Mouse (Mus musculus): ENCODE data around the gene Adgrg2. TPM values are rescaled to one million over a fixed set of nuclear protein-coding genes. Genes with fewer than 3 reads are reported as not detected.

Adgrg2 gene
- polyA plus RNA-seq, 1 experiment from 2014 or later: 3.0 TPM

DNA sequence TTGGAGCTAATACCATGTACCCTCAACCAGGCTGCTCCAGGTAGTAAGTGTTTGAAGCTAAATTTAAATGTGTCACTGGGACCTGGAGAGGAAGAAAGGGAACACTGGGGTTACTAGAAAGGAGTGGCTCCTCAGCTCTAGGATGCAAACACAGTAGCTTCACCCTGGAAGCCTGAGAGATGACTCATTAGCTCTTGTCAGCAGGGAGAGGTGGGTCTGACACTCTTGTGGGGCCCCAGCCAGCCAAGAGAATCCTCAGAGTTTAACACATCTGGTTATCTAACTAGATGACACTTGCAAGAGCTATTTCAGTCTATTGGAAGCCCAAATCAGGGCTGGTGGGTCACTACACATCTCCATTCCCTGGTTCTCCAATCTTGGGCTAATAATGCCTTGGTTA lies 50.8 kb downstream of the Adgrg2 start:
- H3K9ac ChIP-seq (replicated peaks): no peak overlapping the region
- H3K4me3 ChIP-seq (replicated peaks): no peak overlapping the region
- no peak for ATAC-seq (ENCODE audit: low FRiP score)
- no peak overlapping the region for H3K27ac ChIP-seq (replicated peaks)
- no peaks in the 10 kb centered on the region for H3K4me1 ChIP-seq
- H3K36me3 ChIP-seq: no peaks in the 10 kb centered on the region
- peaks cover 9% of the 10 kb centered on the region; the same call in 1 of the 2 replicates for H3K27me3 ChIP-seq (replicated peaks)
- no peak overlapping the region for H3K4me2 ChIP-seq
- no peaks in the 10 kb centered on the region for H3K9me3 ChIP-seq (replicated peaks)

DNA sequence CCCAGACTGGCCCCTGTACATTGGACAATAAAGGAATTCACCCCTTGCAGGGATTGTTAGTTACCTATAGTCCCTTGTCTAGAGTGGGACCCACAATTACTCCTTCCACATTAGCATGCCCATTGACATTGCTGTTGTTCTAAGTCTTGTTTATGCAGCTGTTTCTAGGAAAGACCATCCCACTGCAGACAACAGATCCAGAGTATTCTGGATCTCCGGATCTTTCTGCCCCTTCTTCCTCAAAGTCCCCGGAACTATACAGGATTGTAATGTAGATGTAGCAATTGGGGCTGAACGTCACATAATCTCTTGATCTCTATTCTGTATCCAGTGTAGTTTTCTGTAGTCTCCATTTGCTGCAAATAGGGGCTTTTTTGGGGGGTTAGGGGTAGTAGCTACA lies 57.9 kb downstream of the Adgrg2 start:
- H3K27me3 ChIP-seq (replicated peaks): peaks cover 3% of the 10 kb centered on the region; the same call in 1 of the 2 replicates
- WGBS: 94% methylated on average over 3 of the region's 3 CpGs
- H3K4me3 ChIP-seq (replicated peaks): no peak overlapping the region
- H3K9ac ChIP-seq (replicated peaks): no peak overlapping the region
- no peak for ATAC-seq (ENCODE audit: low FRiP score)
- no peaks in the 10 kb centered on the region for H3K36me3 ChIP-seq
- H3K9me3 ChIP-seq (replicated peaks): no peaks in the 10 kb centered on the region
- H3K27ac ChIP-seq (replicated peaks): no peak overlapping the region
- no peaks in the 10 kb centered on the region for H3K4me1 ChIP-seq
- H3K4me2 ChIP-seq: no peak overlapping the region

DNA sequence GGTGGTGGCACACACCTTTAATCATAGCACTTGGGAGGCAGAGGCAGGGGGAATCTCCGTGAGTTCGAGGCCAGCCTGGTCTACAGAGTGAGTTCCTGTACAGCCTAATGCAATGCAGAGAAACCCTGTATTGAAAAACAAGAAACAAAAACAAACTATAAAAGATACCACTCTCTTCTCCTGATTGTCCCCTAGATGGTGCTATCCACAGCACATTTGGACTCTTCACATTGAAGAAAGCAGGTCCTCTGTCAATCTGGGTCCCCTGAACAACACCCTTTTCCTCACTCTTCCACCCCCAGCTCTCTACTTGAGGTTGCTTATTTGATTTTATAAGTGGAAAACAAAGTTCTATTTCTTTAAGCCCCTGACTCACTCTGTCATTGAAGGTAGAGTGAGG lies 58.9 kb downstream of the Adgrg2 start:
- Histone ChIP-seq H3K36me3 (no peaks in the 10 kb centered on the region), H3K9ac (replicated peaks) (no peak overlapping the region), H3K4me3 (replicated peaks) (no peak overlapping the region), H3K4me1 (no peaks in the 10 kb centered on the region), H3K27me3 (replicated peaks) (peaks cover 3% of the 10 kb centered on the region; the same call in 1 of the 2 replicates), H3K4me2 (no peak overlapping the region), H3K27ac (replicated peaks) (no peak overlapping the region), H3K9me3 (replicated peaks) (no peaks in the 10 kb centered on the region)
- no peak for ATAC-seq (ENCODE audit: low FRiP score)
- WGBS: 83% methylated on average over 2 of the region's 2 CpGs

DNA sequence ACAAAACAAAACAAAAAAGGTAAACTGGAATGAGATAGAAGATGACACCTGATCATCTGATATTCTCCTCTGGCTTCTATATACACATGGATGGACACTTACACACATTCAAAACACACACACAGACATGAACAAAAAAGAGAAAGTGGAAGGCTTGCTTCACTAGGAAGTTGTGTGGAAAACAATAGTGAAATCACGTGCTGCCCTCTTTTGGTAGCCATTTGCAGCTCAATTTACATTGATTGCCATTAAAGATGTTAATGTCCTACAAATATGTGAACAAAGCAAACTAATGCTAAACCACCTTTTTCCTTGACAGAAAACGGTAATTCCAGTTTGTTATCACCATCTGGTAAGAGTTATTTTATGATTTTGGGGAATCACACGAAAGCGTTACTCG lies 65.2 kb downstream of the Adgrg2 start:
- Histone ChIP-seq H3K27me3 (replicated peaks) (0 out of 2 replicates have a peak, but pooled peaks cover 3% of the 10 kb centered on the region), H3K4me1 (no peaks in the 10 kb centered on the region), H3K4me3 (replicated peaks) (no peak overlapping the region), H3K4me2 (no peak overlapping the region), H3K9me3 (replicated peaks) (no peaks in the 10 kb centered on the region), H3K9ac (replicated peaks) (no peak overlapping the region), H3K27ac (replicated peaks) (no peak overlapping the region), H3K36me3 (no peaks in the 10 kb centered on the region)
- 69% methylated on average over 5 of the region's 5 CpGs for WGBS
- ATAC-seq (ENCODE audit: low FRiP score): no peak

DNA sequence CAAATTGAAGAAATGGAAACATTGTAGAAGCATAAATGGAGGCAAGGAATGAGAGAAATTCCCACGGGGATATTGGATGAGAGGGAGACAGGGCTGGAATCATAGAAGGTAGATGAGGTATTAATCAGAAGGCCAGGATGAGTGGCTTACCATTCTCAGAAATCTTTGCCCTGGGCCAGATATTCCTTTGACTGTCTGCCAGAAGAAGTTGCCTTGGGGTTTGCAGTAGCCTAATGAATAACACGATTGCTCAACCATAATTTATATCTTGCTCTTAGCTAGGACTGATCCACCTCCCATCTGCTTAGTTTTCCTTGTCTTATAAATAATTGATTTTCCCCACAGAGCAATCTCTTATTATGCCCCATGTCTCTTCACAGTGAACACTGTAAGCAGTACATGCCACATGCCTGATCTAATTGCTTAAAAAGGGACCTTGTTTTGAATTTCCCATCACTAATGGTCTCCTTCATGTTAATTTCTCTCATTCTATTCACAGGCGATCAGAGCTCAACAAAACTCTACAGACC lies 80.8 kb downstream of the Adgrg2 start:
- Histone ChIP-seq H3K4me2 (no peak overlapping the region), H3K36me3 (no peaks in the 10 kb centered on the region), H3K27me3 (replicated peaks) (no peaks in the 10 kb centered on the region), H3K4me3 (replicated peaks) (no peak overlapping the region), H3K9me3 (replicated peaks) (no peaks in the 10 kb centered on the region), H3K9ac (replicated peaks) (no peak overlapping the region), H3K4me1 (no peaks in the 10 kb centered on the region), H3K27ac (replicated peaks) (no peak overlapping the region)
- ATAC-seq (ENCODE audit: low FRiP score): no peak
- WGBS: 66% methylated on average over 3 of the region's 3 CpGs

DNA sequence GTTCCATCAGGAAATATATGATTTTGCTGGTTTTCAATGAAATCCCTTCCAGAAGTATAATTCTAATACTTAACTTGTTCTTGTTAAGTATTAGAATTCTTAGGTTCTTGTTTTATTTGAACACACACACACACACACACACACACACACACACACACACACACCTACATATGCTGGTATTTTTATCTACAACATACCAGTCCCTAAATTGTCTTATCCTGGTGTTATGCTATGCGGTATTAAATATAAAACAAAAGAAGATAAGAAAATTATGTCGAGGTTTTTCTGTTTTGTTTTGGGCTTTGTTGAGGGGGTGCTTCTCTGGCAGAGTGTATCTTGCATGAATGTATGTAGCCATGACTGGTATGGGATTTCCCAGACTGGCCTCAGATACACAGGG lies 99.3 kb downstream of the Adgrg2 start:
- 88% methylated on average over 2 of the region's 2 CpGs for WGBS
- Histone ChIP-seq H3K4me3 (replicated peaks) (no peak overlapping the region), H3K9me3 (replicated peaks) (no peaks in the 10 kb centered on the region), H3K4me1 (no peaks in the 10 kb centered on the region), H3K4me2 (no peak overlapping the region), H3K36me3 (no peaks in the 10 kb centered on the region), H3K27ac (replicated peaks) (no peak overlapping the region), H3K27me3 (replicated peaks) (peaks cover 12% of the 10 kb centered on the region; the same call in 1 of the 2 replicates), H3K9ac (replicated peaks) (no peak overlapping the region)
- no peak for ATAC-seq (ENCODE audit: low FRiP score)

DNA sequence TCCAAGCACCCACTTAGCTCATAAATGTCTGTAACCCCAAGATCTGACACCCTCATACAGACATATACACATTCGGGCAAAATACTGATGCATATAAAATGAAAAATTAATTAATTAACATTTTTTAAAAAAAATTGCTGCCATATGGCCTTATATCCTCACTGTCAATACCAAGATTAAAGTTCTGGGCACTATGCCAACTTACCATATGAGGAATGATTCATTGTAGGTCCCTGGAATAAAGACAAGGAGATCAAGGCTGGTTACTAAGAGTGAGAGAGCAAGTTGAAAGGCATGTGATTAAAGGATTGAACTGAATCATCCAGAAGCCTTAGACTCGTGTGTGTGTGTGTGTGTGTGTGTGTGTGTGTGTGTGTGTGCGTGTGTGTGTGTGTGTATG lies 103.8 kb downstream of the Adgrg2 start:
- Histone ChIP-seq H3K4me1 (no peaks in the 10 kb centered on the region), H3K36me3 (no peaks in the 10 kb centered on the region), H3K4me2 (no peak overlapping the region), H3K4me3 (replicated peaks) (no peak overlapping the region), H3K27me3 (replicated peaks) (peaks cover 11% of the 10 kb centered on the region; the same call in 1 of the 2 replicates), H3K9me3 (replicated peaks) (no peaks in the 10 kb centered on the region), H3K27ac (replicated peaks) (no peak overlapping the region), H3K9ac (replicated peaks) (no peak overlapping the region)
- no peak for ATAC-seq (ENCODE audit: low FRiP score)
- WGBS: 61% methylated on average over 3 of the region's 3 CpGs

DNA sequence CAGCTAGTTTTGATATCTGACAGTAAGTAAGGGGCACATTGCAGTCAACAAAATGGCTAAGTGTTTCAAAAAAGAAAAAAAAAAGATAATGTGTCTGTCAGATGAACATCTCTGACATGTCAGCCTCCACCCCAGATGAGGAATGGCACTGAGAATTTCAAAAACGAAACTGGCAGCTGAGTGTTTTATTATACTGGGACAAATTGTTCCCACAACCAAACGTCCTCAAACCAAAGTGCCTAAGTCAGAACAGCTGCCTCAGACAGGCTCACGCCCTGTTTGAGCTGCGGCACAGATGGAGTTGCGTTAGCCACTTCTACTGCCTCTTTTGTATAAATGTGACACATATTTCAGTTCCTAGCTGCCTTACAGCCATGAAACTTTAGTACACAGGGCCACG lies 104.4 kb downstream of the Adgrg2 start:
- H3K4me3 ChIP-seq (replicated peaks): no peak overlapping the region
- no peak overlapping the region for H3K27ac ChIP-seq (replicated peaks)
- no peaks in the 10 kb centered on the region for H3K36me3 ChIP-seq
- H3K9ac ChIP-seq (replicated peaks): no peak overlapping the region
- WGBS: 76% methylated on average over 6 of the region's 6 CpGs
- H3K4me1 ChIP-seq: no peaks in the 10 kb centered on the region
- H3K27me3 ChIP-seq (replicated peaks): peaks cover 11% of the 10 kb centered on the region; the same call in 1 of the 2 replicates
- H3K9me3 ChIP-seq (replicated peaks): no peaks in the 10 kb centered on the region
- ATAC-seq (ENCODE audit: low FRiP score): no peak
- H3K4me2 ChIP-seq: no peak overlapping the region

DNA sequence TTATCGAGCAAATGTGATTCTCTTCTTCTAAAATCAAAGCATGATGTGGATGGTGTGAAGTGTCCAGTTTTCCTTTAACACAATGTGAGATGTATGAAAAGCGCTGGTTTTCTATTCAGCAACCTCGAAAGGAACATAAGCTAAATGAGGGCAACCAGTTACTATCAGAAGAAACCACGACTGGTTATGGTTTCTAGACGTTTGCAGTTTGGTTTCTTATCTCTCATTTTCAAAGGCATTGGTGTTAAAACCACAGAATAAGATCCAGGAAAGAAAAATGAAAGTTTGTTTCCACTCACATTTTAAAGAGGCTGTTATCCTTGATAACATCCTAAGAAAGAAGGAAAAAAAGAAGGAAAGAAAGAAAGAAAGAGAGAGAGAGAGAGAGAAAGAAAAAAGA lies 106.0 kb downstream of the Adgrg2 start:
- 76% methylated on average over 5 of the region's 5 CpGs for WGBS
- H3K4me2 ChIP-seq: no peak overlapping the region
- H3K4me3 ChIP-seq (replicated peaks): no peak overlapping the region
- ATAC-seq (ENCODE audit: low FRiP score): no peak
- no peaks in the 10 kb centered on the region for H3K9me3 ChIP-seq (replicated peaks)
- peaks cover 7% of the 10 kb centered on the region; the same call in 1 of the 2 replicates for H3K27me3 ChIP-seq (replicated peaks)
- no peak overlapping the region for H3K27ac ChIP-seq (replicated peaks)
- H3K36me3 ChIP-seq: no peaks in the 10 kb centered on the region
- H3K4me1 ChIP-seq: no peaks in the 10 kb centered on the region
- H3K9ac ChIP-seq (replicated peaks): no peak overlapping the region

DNA sequence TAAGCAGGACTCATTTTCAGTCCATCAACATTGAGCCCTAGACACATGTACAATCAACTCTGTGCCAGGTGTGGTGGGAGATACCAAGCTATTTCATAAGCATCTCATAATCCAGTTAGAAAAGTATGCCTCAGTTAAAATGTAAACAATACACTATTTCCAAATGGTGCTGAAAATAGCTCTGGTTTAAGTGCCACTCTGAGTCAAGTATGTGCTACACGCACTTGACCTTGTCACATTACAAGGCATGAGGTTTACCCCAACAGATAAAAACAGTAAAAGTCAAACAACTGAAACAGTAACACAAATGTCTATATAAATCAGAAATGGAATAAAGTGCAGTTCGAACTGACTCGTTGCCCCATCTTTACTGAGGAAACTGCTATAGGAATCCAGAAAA lies 110.6 kb downstream of the Adgrg2 start:
- no peak overlapping the region for H3K9ac ChIP-seq (replicated peaks)
- no peaks in the 10 kb centered on the region for H3K9me3 ChIP-seq (replicated peaks)
- 93% methylated on average over 3 of the region's 3 CpGs for WGBS
- H3K4me3 ChIP-seq (replicated peaks): no peak overlapping the region
- H3K27me3 ChIP-seq (replicated peaks): peaks cover 3% of the 10 kb centered on the region; the same call in 1 of the 2 replicates
- peaks cover 6% of the 10 kb centered on the region for H3K4me1 ChIP-seq
- no peak for ATAC-seq (ENCODE audit: low FRiP score)
- H3K36me3 ChIP-seq: no peaks in the 10 kb centered on the region
- H3K4me2 ChIP-seq: no peak overlapping the region
- no peak overlapping the region for H3K27ac ChIP-seq (replicated peaks)

DNA sequence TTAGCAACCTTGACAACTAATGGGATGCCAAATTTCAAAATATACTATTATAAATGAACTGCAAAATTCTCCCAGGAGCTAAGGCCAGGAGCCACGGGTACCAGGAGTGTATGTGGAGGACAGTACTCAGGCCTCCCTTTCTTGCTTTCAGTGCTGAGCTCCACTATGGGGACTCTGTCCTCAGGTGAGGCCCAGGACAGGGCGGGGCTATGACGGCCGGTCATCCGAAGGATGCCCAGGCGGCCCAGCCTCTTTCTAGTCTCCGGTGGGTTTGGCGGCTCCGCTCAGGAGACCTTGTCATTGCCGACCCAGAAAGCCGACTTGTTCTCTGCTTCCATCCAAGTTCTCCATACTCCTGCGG lies 111.2 kb downstream of the Adgrg2 start:
- peaks cover 3% of the 10 kb centered on the region; the same call in 1 of the 2 replicates for H3K27me3 ChIP-seq (replicated peaks)
- H3K9ac ChIP-seq (replicated peaks): peak overlapping the region; percentile 55
- peak; percentile 74 for ATAC-seq (ENCODE audit: low FRiP score)
- H3K4me3 ChIP-seq (replicated peaks): peak overlapping the region; percentile 59
- H3K4me2 ChIP-seq: peak overlapping the region; percentile 55
- H3K36me3 ChIP-seq: no peaks in the 10 kb centered on the region
- 18% methylated on average over 12 of the region's 12 CpGs for WGBS
- no peaks in the 10 kb centered on the region for H3K9me3 ChIP-seq (replicated peaks)
- peak overlapping the region; percentile 85; the same call in 1 of the 2 replicates for H3K27ac ChIP-seq (replicated peaks)
- H3K4me1 ChIP-seq: peaks cover 6% of the 10 kb centered on the region

DNA sequence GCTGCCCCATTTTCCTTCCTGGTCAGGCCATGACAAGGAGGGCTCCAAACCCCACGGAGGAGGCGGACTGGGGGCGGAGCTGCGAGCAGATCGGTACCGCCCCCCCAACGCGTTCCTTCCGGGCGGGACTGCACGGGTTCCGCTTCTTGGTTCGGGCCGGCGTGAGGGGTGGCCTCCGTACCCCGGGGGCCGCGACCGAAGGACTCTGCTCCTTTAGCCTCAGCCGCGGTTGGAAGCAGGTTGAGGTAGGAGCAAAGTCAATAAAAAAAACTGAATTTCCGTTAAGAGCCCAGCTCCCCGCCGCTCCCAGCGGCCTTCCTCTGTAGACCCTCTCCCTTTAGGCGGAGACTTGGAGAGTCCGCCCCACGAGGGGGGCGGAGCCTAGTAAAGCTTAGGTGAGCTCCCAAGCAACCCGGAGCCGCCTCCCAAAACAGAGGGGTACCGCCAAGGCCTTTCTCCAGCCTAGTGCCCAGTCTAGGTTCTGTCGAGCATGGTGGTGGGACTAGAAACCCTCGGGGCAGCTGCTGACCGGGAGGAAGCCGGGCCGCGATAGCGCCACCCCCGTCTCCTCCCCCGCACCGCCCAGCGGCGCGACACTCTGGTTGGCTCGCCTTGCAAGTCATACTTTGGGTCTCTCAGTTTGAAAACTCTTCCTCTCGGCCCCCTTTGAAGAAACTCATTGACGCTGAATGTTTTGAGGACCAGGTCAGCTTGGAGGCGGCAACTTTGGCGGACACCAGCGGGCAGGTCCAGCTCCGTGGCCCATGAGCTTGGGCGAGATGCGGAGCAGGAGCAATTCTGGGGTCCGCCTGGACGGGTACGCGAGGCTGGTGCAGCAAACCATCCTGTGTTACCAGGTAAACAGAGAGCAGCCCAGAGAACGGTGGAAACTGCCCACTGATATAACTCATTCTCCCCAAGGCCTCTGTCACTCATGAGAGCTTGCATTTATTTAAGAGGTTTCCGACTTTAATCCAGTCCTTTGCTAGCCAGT lies 111.9 kb downstream of the Adgrg2 start, which contains the start of gene Phka2:
Phka2 (plus strand) TSS at position 119 of the 994 bp plus-strand sequence.
- WGBS: 18% methylated on average over 60 of the region's 61 CpGs

More for the DNA sequence above, 111.9 kb downstream of the Adgrg2 start, which contains the start of gene Phka2:
- ATAC-seq (ENCODE audit: low FRiP score): peak; percentile 99
- peak within 1 kb of the TSS; percentile 55 for H3K9ac ChIP-seq (replicated peaks)
- H3K4me3 ChIP-seq (replicated peaks): peak within 1 kb of the TSS; percentile 59
- peak within 1 kb of the TSS; percentile 85 for H3K27ac ChIP-seq (replicated peaks)
- H3K4me1 ChIP-seq: peaks cover 6% of the 10 kb centered on the region
- H3K9me3 ChIP-seq (replicated peaks): no peaks in the 10 kb centered on the region
- peaks cover 3% of the 10 kb centered on the region; the same call in 1 of the 2 replicates for H3K27me3 ChIP-seq (replicated peaks)
- H3K36me3 ChIP-seq: no peaks in the 10 kb centered on the region
- peak within 1 kb of the TSS; percentile 61 for H3K4me2 ChIP-seq

Data from neural tube, embryonic 15.5 days (tissue).